Mouse (Mus musculus): Measurements from ENCODE around the gene Kcnk15. TPM values are rescaled to one million over a fixed set of nuclear protein-coding genes. Genes with fewer than 3 reads are reported as not detected.

Kcnk15 gene
- 0.24 and 0.30 TPM in 2 replicates for polyA plus RNA-seq (2015; fragmentation: Nextera tagmentation; extraction: Ambion mirVana)

DNA sequence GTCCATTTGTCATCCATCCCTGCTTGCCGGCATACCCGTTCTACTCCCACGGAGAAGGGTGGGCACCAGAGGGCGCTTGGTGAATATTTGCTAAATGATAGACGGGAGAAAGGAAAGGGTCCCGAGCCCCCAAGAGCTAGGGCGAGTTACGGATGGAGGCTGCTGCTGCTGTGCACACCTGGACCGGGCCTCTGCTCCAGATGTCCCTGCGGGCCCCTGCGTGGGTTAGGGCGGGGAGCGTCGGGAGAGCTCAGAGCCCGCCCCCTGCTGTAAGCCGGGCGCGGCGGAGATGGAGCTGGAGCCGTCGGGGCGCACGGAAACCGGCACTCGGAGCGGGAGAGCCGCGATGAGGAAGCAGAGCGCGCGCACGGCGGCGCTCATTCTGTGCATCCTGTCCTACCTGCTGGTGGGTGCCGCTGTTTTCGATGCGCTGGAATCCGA lies at the start of gene Kcnk15:
Gene Kcnk15, plus strand, starts transcription at position 191 of the 441 bp plus-strand sequence.
- ATAC-seq = no peak
- no peak within 1 kb of the TSS for H3K27ac ChIP-seq (ENCODE audit: low read depth, low read length)
- 1% methylated on average over 34 of the region's 38 CpGs for WGBS

DNA sequence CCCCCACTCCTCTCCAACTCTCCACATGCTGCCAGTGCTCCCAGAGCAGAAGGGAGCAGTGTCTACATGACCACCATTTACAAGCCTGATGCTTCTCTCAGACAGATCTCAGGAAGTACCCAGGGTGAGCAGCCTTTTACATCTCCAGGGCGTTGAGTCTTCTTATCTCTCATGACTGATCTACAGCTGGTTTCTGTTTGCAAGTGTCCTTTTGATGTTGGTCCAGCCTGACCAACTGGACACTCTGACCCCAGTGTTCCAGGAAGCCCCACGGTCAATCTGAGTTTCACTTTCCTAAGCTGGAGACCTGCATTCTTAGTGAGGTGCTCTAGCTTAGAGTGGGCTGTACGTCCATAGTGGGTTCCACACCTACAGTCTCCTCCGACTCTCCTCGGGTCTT lies 49.6 kb upstream of the Kcnk15 start:
- ATAC-seq = no peak
- WGBS = 85% methylated on average over 5 of the region's 5 CpGs

More for the DNA sequence above, at the start of gene Kcnk15:
- Histone ChIP-seq H3K9ac (ENCODE audit: low read depth, low read length) (peak within 1 kb of the TSS; percentile 38; the same call in 1 of the 2 replicates), H3K4me3 (ENCODE audit: low read length) (peak within 1 kb of the TSS; percentile 35), H3K4me2 (ENCODE audit: low read length) (peak within 1 kb of the TSS; percentile 48), H3K9me3 (ENCODE audit: control insufficient read depth, low read length) (no peaks in the 10 kb centered on the region), H3K27me3 (replicated peaks; ENCODE audit: control insufficient read depth, insufficient read depth, low read length) (peaks cover 60% of the 10 kb centered on the region), H3K4me1 (ENCODE audit: control insufficient read depth, insufficient read depth, low read depth, low read length) (peaks cover 6% of the 10 kb centered on the region; the same call in 1 of the 2 replicates), H3K36me3 (ENCODE audit: control insufficient read depth, insufficient read depth, low read length) (no peaks in the 10 kb centered on the region)

DNA sequence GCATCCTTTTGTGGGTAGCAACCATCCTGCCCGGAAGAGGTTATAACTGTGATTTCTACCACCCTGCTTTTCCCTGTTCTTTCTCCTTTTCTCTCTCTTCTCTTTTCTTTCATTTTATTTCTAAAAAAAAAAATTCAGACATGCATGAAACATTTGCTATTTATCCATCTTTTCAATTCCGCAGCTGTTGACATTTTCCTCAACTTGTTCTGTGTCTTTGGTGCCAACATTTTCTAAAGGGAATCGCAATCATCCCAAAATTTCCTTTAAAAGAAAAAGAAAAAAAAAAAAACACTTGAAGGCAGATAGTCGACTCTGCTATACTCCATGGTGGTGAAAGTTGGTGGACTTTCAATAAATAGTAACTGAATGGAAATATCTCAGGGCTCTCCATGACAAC lies 44.3 kb upstream of the Kcnk15 start:
- no peak for ATAC-seq
- WGBS = 88% methylated on average over 4 of the region's 4 CpGs

More for the DNA sequence above, 49.6 kb upstream of the Kcnk15 start:
- Histone ChIP-seq H3K4me3 (ENCODE audit: low read length) (no peak overlapping the region), H3K9me3 (ENCODE audit: control insufficient read depth, low read length) (no peaks in the 10 kb centered on the region), H3K4me2 (ENCODE audit: low read length) (no peak overlapping the region), H3K9ac (ENCODE audit: low read depth, low read length) (no peak overlapping the region), H3K27ac (ENCODE audit: low read depth, low read length) (no peak overlapping the region), H3K36me3 (ENCODE audit: control insufficient read depth, insufficient read depth, low read length) (no peaks in the 10 kb centered on the region), H3K4me1 (ENCODE audit: control insufficient read depth, insufficient read depth, low read depth, low read length) (no peaks in the 10 kb centered on the region), H3K27me3 (replicated peaks; ENCODE audit: control insufficient read depth, insufficient read depth, low read length) (no peaks in the 10 kb centered on the region)

GRCm38 (mm10) chr2:163809704-163810103 lies 43.7 kb upstream of the Kcnk15 start:
- no peak for ATAC-seq
- Histone ChIP-seq H3K4me2 (ENCODE audit: low read length) (no peak overlapping the region), H3K27ac (ENCODE audit: low read depth, low read length) (no peak overlapping the region), H3K9me3 (ENCODE audit: control insufficient read depth, low read length) (no peaks in the 10 kb centered on the region), H3K36me3 (ENCODE audit: control insufficient read depth, insufficient read depth, low read length) (no peaks in the 10 kb centered on the region), H3K4me1 (ENCODE audit: control insufficient read depth, insufficient read depth, low read depth, low read length) (no peaks in the 10 kb centered on the region), H3K27me3 (replicated peaks; ENCODE audit: control insufficient read depth, insufficient read depth, low read length) (no peaks in the 10 kb centered on the region), H3K4me3 (ENCODE audit: low read length) (no peak overlapping the region), H3K9ac (ENCODE audit: low read depth, low read length) (no peak overlapping the region)
- WGBS = 73% methylated on average over 7 of the region's 7 CpGs

More for the DNA sequence above, 44.3 kb upstream of the Kcnk15 start:
- Histone ChIP-seq H3K36me3 (ENCODE audit: control insufficient read depth, insufficient read depth, low read length) (no peaks in the 10 kb centered on the region), H3K9me3 (ENCODE audit: control insufficient read depth, low read length) (no peaks in the 10 kb centered on the region), H3K27me3 (replicated peaks; ENCODE audit: control insufficient read depth, insufficient read depth, low read length) (no peaks in the 10 kb centered on the region), H3K9ac (ENCODE audit: low read depth, low read length) (no peak overlapping the region), H3K27ac (ENCODE audit: low read depth, low read length) (no peak overlapping the region), H3K4me1 (ENCODE audit: control insufficient read depth, insufficient read depth, low read depth, low read length) (no peaks in the 10 kb centered on the region), H3K4me3 (ENCODE audit: low read length) (no peak overlapping the region), H3K4me2 (ENCODE audit: low read length) (no peak overlapping the region)

DNA sequence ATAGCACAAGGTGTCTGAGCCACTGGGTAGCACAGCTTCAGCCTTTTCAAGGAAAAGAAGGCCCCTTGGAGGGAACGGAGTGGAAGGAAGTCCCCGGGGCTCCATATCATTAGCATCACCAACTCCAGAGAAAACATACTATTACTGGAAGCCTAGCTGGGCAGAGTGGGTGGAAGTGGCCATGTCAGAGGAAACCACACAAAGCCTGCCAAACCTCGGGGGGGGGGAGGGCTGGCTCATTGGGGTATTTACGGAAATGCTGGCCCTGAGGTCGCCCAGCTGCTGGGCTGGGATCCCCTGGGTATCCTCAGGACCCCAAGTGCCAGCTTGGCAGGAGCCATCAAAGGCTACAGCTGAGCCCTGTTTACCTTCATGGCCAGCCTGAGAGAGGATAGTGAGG lies 40.4 kb upstream of the Kcnk15 start:
- ATAC-seq = no peak
- no peak overlapping the region for H3K27ac ChIP-seq (ENCODE audit: low read depth, low read length)
- H3K9me3 ChIP-seq (ENCODE audit: control insufficient read depth, low read length) = no peaks in the 10 kb centered on the region
- H3K4me2 ChIP-seq (ENCODE audit: low read length) = no peak overlapping the region
- H3K4me3 ChIP-seq (ENCODE audit: low read length) = no peak overlapping the region
- WGBS = 50% methylated on average over 5 of the region's 5 CpGs
- no peak overlapping the region for H3K9ac ChIP-seq (ENCODE audit: low read depth, low read length)
- H3K36me3 ChIP-seq (ENCODE audit: control insufficient read depth, insufficient read depth, low read length) = no peaks in the 10 kb centered on the region
- no peaks in the 10 kb centered on the region for H3K4me1 ChIP-seq (ENCODE audit: control insufficient read depth, insufficient read depth, low read depth, low read length)
- H3K27me3 ChIP-seq (replicated peaks; ENCODE audit: control insufficient read depth, insufficient read depth, low read length) = no peaks in the 10 kb centered on the region

DNA sequence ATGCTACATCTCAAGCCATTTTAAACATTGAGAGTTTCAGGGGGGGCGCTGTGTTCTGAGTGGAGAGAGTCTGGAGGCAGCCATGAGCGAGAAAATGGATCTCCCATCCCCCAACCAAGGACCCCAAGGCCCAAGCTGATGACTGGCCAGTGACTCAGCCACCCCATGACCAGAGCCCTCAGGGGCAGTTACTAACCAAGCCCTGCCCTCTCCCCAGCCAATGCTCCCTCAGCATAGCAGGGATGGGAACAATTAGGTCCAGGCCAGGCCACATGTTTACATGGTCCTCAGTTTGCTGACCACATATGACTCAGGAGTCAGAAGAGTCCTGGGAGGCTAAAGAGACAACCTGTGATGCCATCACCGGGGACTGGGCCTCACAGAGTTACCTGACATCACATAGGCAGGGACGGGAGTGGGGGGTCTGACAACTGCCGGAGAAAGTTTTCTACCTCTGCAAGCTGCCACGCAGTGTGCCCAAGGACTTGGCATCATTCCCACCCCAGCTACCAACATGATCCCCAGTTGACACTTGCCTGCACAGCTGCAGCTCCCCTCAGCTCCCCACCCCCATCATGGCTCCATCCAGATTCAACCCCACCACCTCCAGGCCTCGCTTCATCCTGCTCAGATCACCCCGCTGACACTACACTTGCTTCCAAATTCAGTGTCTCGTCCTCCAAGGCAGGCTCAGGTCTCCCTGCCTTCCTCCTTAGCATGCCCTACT lies 38.5 kb upstream of the Kcnk15 start:
- Histone ChIP-seq H3K9me3 (ENCODE audit: control insufficient read depth, low read length) (no peaks in the 10 kb centered on the region), H3K36me3 (ENCODE audit: control insufficient read depth, insufficient read depth, low read length) (no peaks in the 10 kb centered on the region), H3K27me3 (replicated peaks; ENCODE audit: control insufficient read depth, insufficient read depth, low read length) (no peaks in the 10 kb centered on the region), H3K4me3 (ENCODE audit: low read length) (no peak overlapping the region), H3K9ac (ENCODE audit: low read depth, low read length) (no peak overlapping the region), H3K4me1 (ENCODE audit: control insufficient read depth, insufficient read depth, low read depth, low read length) (no peaks in the 10 kb centered on the region), H3K4me2 (ENCODE audit: low read length) (no peak overlapping the region), H3K27ac (ENCODE audit: low read depth, low read length) (no peak overlapping the region)
- no peak for ATAC-seq
- WGBS = 84% methylated on average over 9 of the region's 9 CpGs

DNA sequence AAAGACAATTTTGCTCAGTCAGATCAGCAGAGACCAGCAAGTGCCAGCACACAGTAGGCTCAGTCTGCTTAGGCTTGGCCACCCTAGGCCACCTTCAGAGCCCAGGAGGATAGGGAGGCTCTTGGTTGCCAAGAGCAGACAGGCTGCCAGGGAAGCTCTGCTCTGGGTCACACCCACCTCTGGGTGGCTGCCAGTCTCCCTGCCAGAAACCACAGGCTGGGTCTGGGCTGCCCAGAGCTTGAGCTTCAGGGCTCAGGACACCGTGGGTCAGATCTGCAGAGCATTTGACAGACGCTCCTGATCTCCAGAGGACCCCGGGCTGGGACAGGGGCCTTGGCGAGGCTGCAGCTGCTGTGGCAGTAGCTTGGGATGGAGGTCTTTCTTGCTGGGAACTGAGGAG lies 32.8 kb upstream of the Kcnk15 start, which contains the start of gene Ccn5:
Gene Ccn5, plus strand, starts transcription at position 255 of the 400 bp plus-strand sequence.
- H3K4me2 ChIP-seq (ENCODE audit: low read length) = no peak within 1 kb of the TSS
- no peak within 1 kb of the TSS for H3K27ac ChIP-seq (ENCODE audit: low read depth, low read length)
- no peak within 1 kb of the TSS for H3K9ac ChIP-seq (ENCODE audit: low read depth, low read length)
- no peak within 1 kb of the TSS for H3K4me3 ChIP-seq (ENCODE audit: low read length)
- no peaks in the 10 kb centered on the region for H3K9me3 ChIP-seq (ENCODE audit: control insufficient read depth, low read length)
- no peaks in the 10 kb centered on the region for H3K4me1 ChIP-seq (ENCODE audit: control insufficient read depth, insufficient read depth, low read depth, low read length)
- no peaks in the 10 kb centered on the region for H3K27me3 ChIP-seq (replicated peaks; ENCODE audit: control insufficient read depth, insufficient read depth, low read length)
- 62% methylated on average over 4 of the region's 4 CpGs for WGBS
- no peaks in the 10 kb centered on the region for H3K36me3 ChIP-seq (ENCODE audit: control insufficient read depth, insufficient read depth, low read length)
- no peak for ATAC-seq

- Histone ChIP-seq H3K4me2 (ENCODE audit: low read length) (no peak overlapping the region), H3K9me3 (ENCODE audit: control insufficient read depth, low read length) (no peaks in the 10 kb centered on the region), H3K4me1 (ENCODE audit: control insufficient read depth, insufficient read depth, low read depth, low read length) (no peaks in the 10 kb centered on the region), H3K27ac (ENCODE audit: low read depth, low read length) (no peak overlapping the region), H3K36me3 (ENCODE audit: control insufficient read depth, insufficient read depth, low read length) (no peaks in the 10 kb centered on the region), H3K9ac (ENCODE audit: low read depth, low read length) (no peak overlapping the region), H3K27me3 (replicated peaks; ENCODE audit: control insufficient read depth, insufficient read depth, low read length) (no peaks in the 10 kb centered on the region), H3K4me3 (ENCODE audit: low read length) (no peak overlapping the region)
- ATAC-seq = no peak
- WGBS = 8% methylated on average over 4 of the region's 4 CpGs
These were observed 30.2 kb upstream of the Kcnk15 start for GRCm38 (mm10) chr2:163823248-163823647.

GRCm38 (mm10) chr2:163823771-163824170 lies 29.7 kb upstream of the Kcnk15 start:
- WGBS = 26% methylated on average over 11 of the region's 11 CpGs
- Histone ChIP-seq H3K4me2 (ENCODE audit: low read length) (no peak overlapping the region), H3K36me3 (ENCODE audit: control insufficient read depth, insufficient read depth, low read length) (no peaks in the 10 kb centered on the region), H3K9ac (ENCODE audit: low read depth, low read length) (no peak overlapping the region), H3K27me3 (replicated peaks; ENCODE audit: control insufficient read depth, insufficient read depth, low read length) (no peaks in the 10 kb centered on the region), H3K27ac (ENCODE audit: low read depth, low read length) (no peak overlapping the region), H3K9me3 (ENCODE audit: control insufficient read depth, low read length) (no peaks in the 10 kb centered on the region), H3K4me1 (ENCODE audit: control insufficient read depth, insufficient read depth, low read depth, low read length) (no peaks in the 10 kb centered on the region), H3K4me3 (ENCODE audit: low read length) (no peak overlapping the region)
- no peak for ATAC-seq

Data from hindbrain, embryonic 16.5 days (tissue).